Mouse (Mus musculus) left cerebral cortex, postnatal 14 days (tissue): ENCODE results near the gene Dennd6b. TPM values are rescaled to one million over a fixed set of nuclear protein-coding genes. Genes with fewer than 3 reads are reported as not detected.

Experiments
- DNase-seq, 2 experiments: peaks; one replicate each; pipeline ENCODE4 v3.0.0; 2021 to 2022; ENCODE audit warnings: low spot score in 2 of 2, mixed read lengths in 1 of 2
- intact Hi-C: fragments of 180-260 bp; cut with DNase I; formaldehyde crosslinking; loops from one replicate; pipeline ENCODE4 v1.15.1; 2025
- long read RNA-seq, 2 experiments: library from polyadenylated mRNA; stranded (forward); transcript quantifications; one replicate each; pipeline ENCODE4 v2.0.0; 2021
- total RNA-seq, 2 experiments: library from RNA; stranded (reverse); gene quantifications; 2 replicates each; pipeline ENCODE4 v1.2.3; 2021

Dennd6b gene
- 10 to 100 TPM; 41.3 to 42.7 TPM for total RNA-seq
- long read RNA-seq, experiment 1, full-length matches to known transcripts, result 18 of 57 reads
- long read RNA-seq, experiment 1, partial matches to known transcripts, result 5 of 57 reads
- long read RNA-seq, experiment 1, other reads (novel, unspliced or antisense), result 34 of 57 reads
- long read RNA-seq, experiment 2, full-length matches to known transcripts, result 22 of 102 reads
- long read RNA-seq, experiment 2, partial matches to known transcripts, result 7 of 102 reads
- long read RNA-seq, experiment 2, other reads (novel, unspliced or antisense), result 73 of 102 reads

- DNase-seq, result peak; percentile 97 to 98
- intact Hi-C loops, result loop anchor here (5.0 kb wide), 1 partner anchor 59 kb away; no protein-coding TSS in a partner anchor
Observed at GRCm38 (mm10) chr15:89196313-89196706, at the start of gene Dennd6b. Gene Dennd6b (minus strand): TSS chr15:89196496.

- intact Hi-C loops, result no loop called here
Observed at GRCm38 (mm10) chr15:89241025-89241424, 44.7 kb upstream of the Dennd6b start.

GRCm38 (mm10) chr15:89239751-89240392 lies 43.6 kb upstream of the Dennd6b start:
- intact Hi-C loops, result no loop called here

More at GRCm38 (mm10) chr15:89241025-89241424, 44.7 kb upstream of the Dennd6b start:
- DNase-seq, result no peak

GRCm38 (mm10) chr15:89234052-89234451 lies 37.8 kb upstream of the Dennd6b start:
- intact Hi-C loops, result no loop called here
- DNase-seq, result no peak

More at GRCm38 (mm10) chr15:89239751-89240392, 43.6 kb upstream of the Dennd6b start:
- DNase-seq, result no peak

- no peak for DNase-seq
Observed at GRCm38 (mm10) chr15:89233586-89233985, 37.3 kb upstream of the Dennd6b start.

GRCm38 (mm10) chr15:89215611-89216233 lies 19.4 kb upstream of the Dennd6b start:
- no peak for DNase-seq
- intact Hi-C loops, result no loop called here

More at GRCm38 (mm10) chr15:89233586-89233985, 37.3 kb upstream of the Dennd6b start:
- intact Hi-C loops, result no loop called here

- no peak for DNase-seq
- intact Hi-C loops, result loop anchor here (5.0 kb wide), 1 partner anchor 58 kb away; no protein-coding TSS in a partner anchor
Observed at GRCm38 (mm10) chr15:89214953-89215352, 18.7 kb upstream of the Dennd6b start.

- intact Hi-C loops, result loop anchor here (5.0 kb wide), 1 partner anchor 56 kb away; no protein-coding TSS in a partner anchor
Observed at GRCm38 (mm10) chr15:89213517-89213916, 17.2 kb upstream of the Dennd6b start.

GRCm38 (mm10) chr15:89212495-89212894 lies 16.2 kb upstream of the Dennd6b start:
- DNase-seq, result no peak
- intact Hi-C loops, result loop anchor here (5.0 kb wide), 1 partner anchor 55 kb away; no protein-coding TSS in a partner anchor

More at GRCm38 (mm10) chr15:89213517-89213916, 17.2 kb upstream of the Dennd6b start:
- DNase-seq, result no peak

GRCm38 (mm10) chr15:89211716-89212461 lies 15.6 kb upstream of the Dennd6b start:
- peak; percentile 17 to 18 for DNase-seq
- intact Hi-C loops, result loop anchor here (1.0 to 5.0 kb wide), 3 partner anchors 31 to 89 kb away; partner anchors contain the start of gene Tubgcp6

- intact Hi-C loops, result loop anchor here (1.0 to 5.0 kb wide), 3 partner anchors 30 to 88 kb away; partner anchors contain the start of gene Tubgcp6
- DNase-seq, result peak; percentile 80 to 84
Observed at GRCm38 (mm10) chr15:89210915-89211715, 14.8 kb upstream of the Dennd6b start, which contains the start of gene Ppp6r2. Gene Ppp6r2 (plus strand): TSS chr15:89211553.

GRCm38 (mm10) chr15:89209886-89210761 lies 13.8 kb upstream of the Dennd6b start:
- intact Hi-C loops, result loop anchor here (2.0 to 5.0 kb wide), 2 partner anchors 53 to 87 kb away; partner anchors contain the start of gene Tubgcp6
- DNase-seq, result peak; percentile 88 to 90

- DNase-seq, result no peak
- intact Hi-C loops, result no loop called here
Observed at GRCm38 (mm10) chr15:89207457-89207856, 11.2 kb upstream of the Dennd6b start.

GRCm38 (mm10) chr15:89197056-89197455 lies 760 bp upstream of the Dennd6b start:
- intact Hi-C loops, result loop anchor here (5.0 kb wide), 1 partner anchor 60 kb away; no protein-coding TSS in a partner anchor
- DNase-seq, result no peak

- intact Hi-C loops, result loop anchor here (5.0 kb wide), 1 partner anchor 58 kb away; no protein-coding TSS in a partner anchor
- peak; percentile 85 to 90 for DNase-seq
Observed at GRCm38 (mm10) chr15:89195690-89196312, 495 bp downstream of the Dennd6b start.

- intact Hi-C loops, result loop anchor here (5.0 kb wide), 1 partner anchor 58 kb away; no protein-coding TSS in a partner anchor
- no peak for DNase-seq
Observed at GRCm38 (mm10) chr15:89195261-89195681, 1.0 kb downstream of the Dennd6b start.

- no peak for DNase-seq
- intact Hi-C loops, result no loop called here
Observed at GRCm38 (mm10) chr15:89184937-89185227, 11.4 kb downstream of the Dennd6b start.
